Mouse (Mus musculus) embryonic facial prominence, embryonic 11.5 days (tissue): ENCODE results near the gene Exoc6b. TPM values are rescaled to one million over a fixed set of nuclear protein-coding genes. Genes with fewer than 3 reads are reported as not detected.
A peak's percentile ranks its signal among the peaks of the same experiment; 100 is the strongest.

Experiments used
- ATAC-seq: fragments of 200-750 bp; cut with Nextera tagmentation; replicated peaks from 2 replicates; pipeline ENCODE4 v1.8.0; 2017; ENCODE audit warnings: low read depth; ENCODE audit not compliant: insufficient number of reproducible peaks, low FRiP score, low TSS enrichment
- DNase-seq: peaks from one replicate; pipeline ENCODE4 v3.0.0-alpha.2; 2015; ENCODE audit warnings: low spot score
- H3K27ac ChIP-seq: fragments of 300-500 bp; sonication (generic); replicated peaks from 2 replicates; pipeline ENCODE4 v1.5.1; 2014; ENCODE audit warnings: mild to moderate bottlenecking, low read depth, low read length, control low read depth
- H3K27me3 ChIP-seq: fragments of 300-500 bp; sonication (generic); 2 replicates; pipeline ENCODE4 v1.6.1; 2014; ENCODE audit warnings: mild to moderate bottlenecking, low read length, moderate library complexity, mixed read lengths; ENCODE audit not compliant: control insufficient read depth, insufficient read depth
- H3K36me3 ChIP-seq: fragments of 300-500 bp; sonication (generic); replicated peaks from 2 replicates; pipeline ENCODE4 v1.6.1; 2014; ENCODE audit warnings: low read depth, mild to moderate bottlenecking, low read length, moderate library complexity, mixed read lengths; ENCODE audit not compliant: control insufficient read depth, insufficient read depth
- H3K4me1 ChIP-seq: fragments of 300-500 bp; sonication (generic); 2 replicates; pipeline ENCODE4 v1.6.1; 2014; ENCODE audit warnings: low read length, mixed read lengths; ENCODE audit not compliant: control insufficient read depth, insufficient read depth
- H3K4me2 ChIP-seq: fragments of 300-500 bp; sonication (generic); 2 replicates; pipeline ENCODE4 v1.6.1; 2014; ENCODE audit warnings: low read depth, mild to moderate bottlenecking, control low read depth, low read length, moderate library complexity
- H3K4me3 ChIP-seq: fragments of 300-500 bp; sonication (generic); 2 replicates; pipeline ENCODE4 v1.5.1; 2014; ENCODE audit warnings: low read depth, low read length, control low read depth
- H3K9ac ChIP-seq: fragments of 300-500 bp; sonication (generic); replicated peaks from 2 replicates; pipeline ENCODE4 v1.6.1; 2014; ENCODE audit warnings: mild to moderate bottlenecking, control low read depth, low read length
- H3K9me3 ChIP-seq: fragments of 300-500 bp; sonication (generic); replicated peaks from 2 replicates; pipeline ENCODE4 v1.6.1; 2016; ENCODE audit warnings: mild to moderate bottlenecking, low read length, inconsistent platforms, mixed read lengths; ENCODE audit not compliant: control insufficient read depth
- WGBS: fragments of 180-500 bp; shearing (Covaris S2); extraction: QIAGEN DNeasy Blood & Tissue Kit; methylation state at CpG from one replicate; pipeline ENCODE4 v1.1.7; 2014; 5-methylcytosine and 5-hydroxymethylcytosine counted together
- polyA plus RNA-seq: library from polyadenylated mRNA; unstranded; fragments of >200 nt; fragmentation: Nextera tagmentation; extraction: Ambion mirVana; gene quantifications from 2 replicates; pipeline ENCODE4 v1.2.1, GENCODE M21; 2014

Exoc6b gene
- polyA plus RNA-seq, 1 experiment from 2014 or later, result 36.0 TPM

DNA sequence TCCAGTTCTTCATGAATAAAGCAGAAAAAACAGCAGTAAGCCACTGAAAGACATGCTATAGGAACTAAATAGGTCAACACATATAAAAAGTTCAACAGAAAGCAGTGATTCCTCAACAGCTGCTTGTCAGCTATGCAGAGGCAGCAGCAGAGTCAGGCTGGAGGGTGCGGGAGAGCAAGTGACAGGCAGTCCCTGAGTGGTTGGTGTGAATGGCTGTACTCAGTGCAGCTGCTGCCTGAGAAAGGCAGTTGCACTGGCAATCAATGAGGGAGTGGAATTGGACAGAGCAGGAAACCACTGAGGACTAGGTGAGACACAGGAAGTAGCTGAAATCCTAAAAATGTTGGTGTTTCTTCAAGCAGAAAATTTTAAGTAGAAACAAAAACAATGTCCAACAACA is 138.3 kb downstream of the Exoc6b start:
- ATAC-seq (no peak), DNase-seq (no peak)
- H3K36me3 ChIP-seq, result no peaks in the 10 kb centered on the region

DNA sequence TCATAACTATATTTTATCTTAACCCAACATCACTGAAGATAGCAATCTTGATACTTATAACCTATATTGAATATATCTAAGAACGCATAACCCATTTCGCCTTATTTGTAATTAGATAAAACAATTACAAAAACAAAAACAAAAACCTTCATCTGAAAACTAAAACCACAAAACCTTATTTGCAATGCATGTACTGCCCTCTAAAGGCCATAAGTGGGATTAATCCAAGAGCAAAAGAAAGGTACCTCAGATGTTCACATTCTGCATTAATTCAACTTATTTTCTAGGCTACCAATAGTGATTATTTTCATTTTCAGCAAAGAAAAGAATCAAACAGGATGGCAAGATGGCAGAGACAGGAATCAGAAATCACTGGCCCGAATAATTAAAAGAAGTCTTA is 143.2 kb downstream of the Exoc6b start:
- DNase-seq, result peak; percentile 45
- Histone ChIP-seq H3K4me2 (no peak overlapping the region), H3K9ac (no peak overlapping the region), H3K27me3 (no peaks in the 10 kb centered on the region), H3K4me1 (peaks cover 5% of the 10 kb centered on the region; the same call in 1 of the 2 replicates), H3K9me3 (no peaks in the 10 kb centered on the region), H3K27ac (no peak overlapping the region), H3K4me3 (no peak overlapping the region), H3K36me3 (no peaks in the 10 kb centered on the region)
- WGBS, result 60% methylated on average over 3 of the region's 3 CpGs
- ATAC-seq, result no peak

More for the DNA sequence above, 138.3 kb downstream of the Exoc6b start:
- WGBS, result 33% methylated on average over 1 of the region's 1 CpGs
- Histone ChIP-seq H3K4me1 (peaks cover 3% of the 10 kb centered on the region; the same call in 1 of the 2 replicates), H3K9me3 (no peaks in the 10 kb centered on the region), H3K4me2 (no peak overlapping the region), H3K27ac (no peak overlapping the region), H3K27me3 (no peaks in the 10 kb centered on the region), H3K4me3 (no peak overlapping the region), H3K9ac (no peak overlapping the region)

DNA sequence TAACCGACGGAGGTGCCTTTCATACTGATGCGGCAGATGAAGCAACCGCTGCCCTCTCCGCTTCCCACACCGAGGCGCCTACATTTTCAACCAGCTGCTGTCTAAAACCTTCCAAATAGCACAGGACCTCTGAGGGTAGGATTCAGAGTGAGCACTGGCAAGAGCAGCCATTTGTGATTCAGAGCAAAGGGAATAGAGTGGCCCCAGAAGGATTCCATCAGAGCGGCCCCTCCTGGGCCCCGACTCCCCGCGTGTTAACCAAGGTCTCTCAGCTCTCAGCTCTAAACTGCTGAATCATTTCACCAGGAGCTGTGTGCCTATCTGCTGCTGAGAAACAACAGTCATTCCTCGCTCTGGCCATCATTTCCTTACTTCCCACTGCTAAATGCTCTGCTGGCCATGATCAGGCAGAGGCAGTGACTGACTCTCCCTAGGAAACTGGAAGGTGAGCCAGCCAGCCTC is 145.5 kb downstream of the Exoc6b start:
- Histone ChIP-seq H3K36me3 (no peaks in the 10 kb centered on the region), H3K27ac (0 out of 2 replicates have a peak overlapping the region, but pooled peaks have one; percentile 11), H3K4me1 (peaks cover 5% of the 10 kb centered on the region; the same call in 1 of the 2 replicates), H3K4me3 (no peak overlapping the region), H3K27me3 (no peaks in the 10 kb centered on the region), H3K9me3 (no peaks in the 10 kb centered on the region), H3K4me2 (peak overlapping the region; percentile 17), H3K9ac (no peak overlapping the region; the same call in 1 of the 2 replicates)
- no peak for ATAC-seq
- WGBS, result 31% methylated on average over 12 of the region's 12 CpGs
- peak; percentile 27 for DNase-seq

DNA sequence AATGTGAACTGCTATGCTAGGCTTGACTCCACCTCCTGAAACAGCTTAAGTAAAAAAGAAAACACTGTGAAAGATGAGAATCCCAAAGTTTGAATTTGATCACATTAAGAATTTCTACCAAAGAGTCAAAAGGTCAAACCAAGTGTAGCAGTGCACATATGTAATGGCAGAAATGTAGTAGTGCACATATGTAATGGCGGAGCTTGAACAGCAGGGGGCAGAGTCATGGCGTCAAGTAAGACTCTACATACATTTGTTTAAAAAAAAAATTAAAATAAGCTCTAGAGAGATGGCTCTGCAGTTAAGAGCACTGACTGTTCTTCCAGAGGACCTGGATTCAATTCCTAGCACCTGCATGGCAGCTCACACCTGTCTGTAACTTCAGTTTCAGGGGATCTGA is 153.0 kb downstream of the Exoc6b start:
- H3K4me1 ChIP-seq, result no peaks in the 10 kb centered on the region
- H3K36me3 ChIP-seq, result no peaks in the 10 kb centered on the region
- no peak overlapping the region for H3K4me3 ChIP-seq
- H3K9ac ChIP-seq, result no peak overlapping the region
- WGBS, result 17% methylated on average over 2 of the region's 2 CpGs
- H3K9me3 ChIP-seq, result no peaks in the 10 kb centered on the region
- no peak overlapping the region for H3K4me2 ChIP-seq
- no peak for ATAC-seq
- no peak overlapping the region for H3K27ac ChIP-seq
- no peaks in the 10 kb centered on the region for H3K27me3 ChIP-seq
- peak; percentile 70 for DNase-seq

DNA sequence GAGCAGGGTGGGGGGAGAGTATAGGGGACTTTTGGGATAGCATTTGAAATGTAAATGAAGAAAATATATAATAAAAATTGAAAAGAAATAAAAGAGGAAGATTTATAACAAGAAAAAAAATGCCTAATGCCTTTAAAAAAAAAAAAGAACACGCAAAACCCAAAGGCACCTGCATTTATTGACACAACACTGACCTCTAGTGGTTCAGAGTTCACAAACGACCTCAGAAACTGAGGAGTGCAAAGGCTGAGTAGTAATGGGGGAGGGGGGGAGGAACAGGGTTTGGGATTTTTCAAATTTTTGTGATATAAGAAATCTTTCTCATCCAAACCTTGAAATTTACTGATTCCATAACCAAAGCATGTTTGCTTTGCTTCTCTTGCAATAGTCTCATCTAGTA is 156.9 kb downstream of the Exoc6b start:
- Histone ChIP-seq H3K27ac (no peak overlapping the region), H3K4me3 (no peak overlapping the region), H3K4me1 (no peaks in the 10 kb centered on the region), H3K9ac (no peak overlapping the region), H3K4me2 (no peak overlapping the region), H3K36me3 (no peaks in the 10 kb centered on the region), H3K27me3 (no peaks in the 10 kb centered on the region), H3K9me3 (no peaks in the 10 kb centered on the region)
- ATAC-seq (no peak), DNase-seq (peak; percentile 81)
- WGBS, result 6% methylated on average over 2 of the region's 2 CpGs

DNA sequence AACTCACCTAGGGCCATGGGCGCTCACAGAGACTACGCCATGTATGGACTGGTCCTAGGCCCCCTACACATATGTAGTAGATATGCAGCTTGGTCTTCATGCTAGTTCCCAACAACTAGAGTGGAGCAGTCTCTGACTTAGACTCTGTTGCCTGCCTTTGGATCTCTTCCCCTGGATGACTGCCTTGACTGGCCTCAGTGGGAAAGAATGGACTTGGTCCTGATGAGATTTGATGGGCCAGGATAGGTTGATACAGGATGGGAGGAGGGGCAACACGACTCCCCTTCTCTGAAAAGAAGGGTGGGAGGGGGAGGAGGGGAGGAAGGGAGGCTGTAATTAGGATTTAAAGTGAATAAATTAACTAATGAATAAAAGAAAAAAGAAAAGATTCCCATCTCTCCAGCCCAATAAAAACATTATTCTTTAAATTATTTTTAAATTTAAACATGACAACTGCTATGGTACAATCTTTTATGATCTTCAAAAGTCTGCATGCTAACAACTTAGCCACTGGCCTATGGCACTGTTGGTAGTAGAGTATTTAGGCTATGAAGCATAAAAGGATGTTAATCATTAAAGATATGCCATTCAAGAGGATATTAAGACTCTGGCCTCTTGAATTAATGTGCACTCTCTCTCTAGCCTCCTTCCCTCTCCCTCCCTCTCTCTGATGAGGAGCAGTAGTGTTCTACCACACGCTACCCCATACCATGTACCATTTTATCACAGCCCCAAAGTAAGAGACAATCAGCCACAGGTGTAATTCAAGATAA is 170.1 kb downstream of the Exoc6b start:
- WGBS, result 81% methylated on average over 4 of the region's 4 CpGs
- ATAC-seq, result no peak

DNA sequence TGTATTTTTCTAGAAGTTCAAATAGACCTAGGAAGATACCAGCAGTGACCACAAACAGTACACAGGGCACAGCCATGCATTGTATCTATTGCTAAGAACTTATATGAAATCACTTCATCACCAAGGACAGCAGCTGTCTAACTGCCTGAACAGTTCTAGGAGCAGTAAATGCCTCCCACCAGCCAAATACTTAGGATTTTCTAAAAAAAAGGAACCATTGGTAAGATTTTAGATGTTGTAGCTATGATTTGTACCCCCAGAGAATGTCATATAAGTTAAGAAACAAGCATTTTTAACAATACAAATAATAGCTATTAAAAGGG is 175.6 kb downstream of the Exoc6b start:
- H3K9me3 ChIP-seq, result no peaks in the 10 kb centered on the region
- no peaks in the 10 kb centered on the region for H3K27me3 ChIP-seq
- no peak overlapping the region for H3K4me3 ChIP-seq
- H3K27ac ChIP-seq, result no peak overlapping the region
- no peaks in the 10 kb centered on the region for H3K36me3 ChIP-seq
- H3K4me2 ChIP-seq, result no peak overlapping the region
- ATAC-seq (no peak), DNase-seq (peak; percentile 44)
- no peak overlapping the region for H3K9ac ChIP-seq
- no peaks in the 10 kb centered on the region for H3K4me1 ChIP-seq

More for the DNA sequence above, 170.1 kb downstream of the Exoc6b start:
- Histone ChIP-seq H3K4me1 (no peaks in the 10 kb centered on the region), H3K27ac (no peak overlapping the region), H3K4me2 (no peak overlapping the region), H3K9me3 (no peaks in the 10 kb centered on the region), H3K9ac (no peak overlapping the region), H3K36me3 (no peaks in the 10 kb centered on the region), H3K27me3 (no peaks in the 10 kb centered on the region), H3K4me3 (no peak overlapping the region)
- no peak for DNase-seq

DNA sequence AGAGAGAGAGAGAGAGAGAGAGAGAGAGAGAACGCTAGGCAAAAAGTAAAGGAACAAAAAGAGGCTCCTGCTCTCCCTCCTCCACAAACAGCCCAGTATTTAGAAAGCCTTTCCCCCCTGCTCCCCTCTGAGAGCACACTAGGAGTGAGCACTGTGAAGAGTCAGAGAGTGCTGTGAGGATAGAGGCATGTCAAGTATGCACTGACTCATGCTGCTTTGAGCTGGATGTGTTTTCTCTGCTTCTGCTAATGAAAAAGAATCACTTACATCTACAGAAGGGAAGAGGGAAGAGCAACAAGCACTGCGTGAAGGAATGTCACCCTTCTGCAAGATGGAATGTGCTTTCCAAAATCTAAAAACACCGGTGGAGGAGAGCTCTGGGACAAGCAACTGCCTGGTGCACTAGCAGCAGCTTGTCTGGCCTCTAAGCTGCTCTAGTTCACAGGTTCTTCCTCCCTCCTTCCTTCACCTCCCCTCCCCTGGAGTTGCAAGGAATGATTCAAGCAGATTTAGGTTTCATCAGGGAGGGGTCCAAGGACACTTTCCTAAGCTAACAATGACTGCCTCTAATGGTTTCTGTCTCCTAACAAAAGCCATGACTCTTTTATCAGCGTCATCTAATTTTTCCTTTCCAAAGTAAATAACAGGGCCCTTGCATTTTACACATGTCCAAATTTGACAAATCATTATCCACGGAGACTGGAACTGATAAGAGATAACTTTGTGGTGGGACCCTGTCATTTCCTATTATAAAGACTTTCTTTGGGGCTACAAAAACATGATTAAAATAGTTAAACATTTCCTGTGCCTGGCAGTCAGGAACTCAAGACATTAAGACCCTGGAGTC is 176.2 kb downstream of the Exoc6b start:
- ATAC-seq (no peak), DNase-seq (no peak)
- Histone ChIP-seq H3K27me3 (no peaks in the 10 kb centered on the region), H3K9me3 (no peaks in the 10 kb centered on the region), H3K4me3 (no peak overlapping the region), H3K9ac (no peak overlapping the region), H3K4me2 (no peak overlapping the region), H3K4me1 (no peaks in the 10 kb centered on the region), H3K27ac (no peak overlapping the region), H3K36me3 (no peaks in the 10 kb centered on the region)
- WGBS, result 23% methylated on average over 5 of the region's 5 CpGs
